Mouse (Mus musculus) intestine, postnatal 0 days (tissue): Measurements from ENCODE around the gene Med27. TPM values are rescaled to one million over a fixed set of nuclear protein-coding genes. Genes with fewer than 3 reads are reported as not detected.

Source experiments
- ATAC-seq: fragments of 200-750 bp; cut with Nextera tagmentation; 2 replicates; pipeline ENCODE4 v1.8.0; 2017; ENCODE audit warnings: mild to moderate bottlenecking, moderate TSS enrichment, moderate library complexity
- H3K27ac ChIP-seq: fragments of 300-500 bp; sonication (generic); 2 replicates; pipeline ENCODE4 v1.5.1; 2014; ENCODE audit warnings: mild to moderate bottlenecking, low read depth, low read length, moderate library complexity
- H3K27me3 ChIP-seq: fragments of 300-500 bp; sonication (generic); replicated peaks from 2 replicates; pipeline ENCODE4 v1.6.1; 2014; ENCODE audit warnings: low read length, mixed read lengths; ENCODE audit not compliant: control insufficient read depth, insufficient read depth
- H3K36me3 ChIP-seq: fragments of 300-500 bp; sonication (generic); 2 replicates; pipeline ENCODE4 v1.6.1; 2014; ENCODE audit warnings: mild to moderate bottlenecking, moderate library complexity; ENCODE audit not compliant: control insufficient read depth, insufficient read depth
- H3K4me1 ChIP-seq: fragments of 300-500 bp; sonication (generic); replicated peaks from 2 replicates; pipeline ENCODE4 v1.6.1; 2014; ENCODE audit warnings: antibody characterized with exemption, low read length, mixed read lengths; ENCODE audit not compliant: control insufficient read depth, insufficient read depth
- H3K4me2 ChIP-seq: fragments of 300-500 bp; sonication (generic); replicated peaks from 2 replicates; pipeline ENCODE4 v1.6.1; 2014; ENCODE audit warnings: low read depth, mild to moderate bottlenecking, moderate library complexity
- H3K4me3 ChIP-seq: fragments of 300-500 bp; sonication (generic); 2 replicates; pipeline ENCODE4 v1.5.1; 2014; ENCODE audit warnings: low read depth, low read length
- H3K9ac ChIP-seq: fragments of 300-500 bp; sonication (generic); 2 replicates; pipeline ENCODE4 v1.6.1; 2014; ENCODE audit warnings: mild to moderate bottlenecking, low read depth, low read length
- H3K9me3 ChIP-seq: fragments of 300-500 bp; sonication (generic); 2 replicates; pipeline ENCODE4 v1.6.1; 2016; ENCODE audit warnings: mixed run types; ENCODE audit not compliant: control insufficient read depth
- CTCF ChIP-seq: sonication (generic); IDR thresholded peaks from 2 replicates; pipeline ENCODE4 v1.5.1; 2016; ENCODE audit warnings: low read depth, mild to moderate bottlenecking, control low read depth, antibody characterized with exemption, moderate library complexity
- WGBS: fragments of 180-500 bp; shearing (Covaris S2); extraction: QIAGEN DNeasy Blood & Tissue Kit; methylation state at CpG from one replicate; pipeline ENCODE4 v1.1.7; 2014; 5-methylcytosine and 5-hydroxymethylcytosine counted together
- polyA plus RNA-seq: library from polyadenylated mRNA; unstranded; fragments of >200 nt; fragmentation: Nextera tagmentation; extraction: Ambion mirVana; gene quantifications from 2 replicates; pipeline ENCODE4 v1.2.1, GENCODE M21; 2015

The Med27 gene
- polyA plus RNA-seq, 1 experiment from 2014 or later: 24.8 TPM

DNA sequence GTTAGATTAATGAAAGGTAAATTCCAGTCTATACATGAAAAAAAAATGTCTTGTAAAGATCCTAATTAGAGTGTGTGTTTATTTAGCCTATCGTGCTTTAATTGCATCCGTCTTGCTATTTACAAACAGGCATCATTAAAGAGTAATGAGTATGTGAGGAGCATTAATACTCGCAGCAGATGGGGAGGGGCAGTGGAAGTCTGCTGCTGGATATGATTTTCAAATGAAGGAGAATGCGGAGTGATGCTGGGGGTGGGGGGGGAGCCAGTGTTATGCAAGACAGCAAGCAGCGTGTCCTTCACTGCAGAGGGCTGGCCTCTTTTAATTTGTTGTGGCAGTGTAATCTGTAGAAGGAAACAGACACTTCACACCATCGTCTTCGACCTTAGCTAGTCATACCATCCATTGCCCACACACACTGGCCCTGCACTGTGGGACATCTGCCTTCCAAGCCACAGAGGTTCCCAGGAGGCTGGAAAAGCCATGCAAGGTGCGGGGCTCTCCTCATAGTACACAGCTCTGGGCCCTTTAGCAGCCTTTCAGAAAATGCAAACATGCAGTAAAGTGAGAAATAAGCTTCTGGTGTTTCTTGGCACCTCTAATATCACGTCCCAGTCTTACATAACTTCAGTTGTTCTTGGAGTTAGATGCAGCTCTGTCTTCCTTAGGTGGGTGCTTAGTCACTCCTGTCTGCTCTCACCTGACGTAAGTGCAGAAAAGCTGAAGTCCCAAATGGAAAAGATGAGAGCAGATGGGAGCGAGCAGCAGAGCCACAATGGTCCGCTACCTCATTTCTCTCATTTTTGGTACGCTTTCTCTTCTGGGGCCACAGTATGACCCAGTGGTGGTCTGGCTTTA, 142.0 kb downstream of the Med27 start:
- Histone ChIP-seq H3K27me3 (no peaks in the 10 kb centered on the region), H3K36me3 (no peaks in the 10 kb centered on the region), H3K4me1 (no peaks in the 10 kb centered on the region; the same call in 1 of the 2 replicates), H3K4me2 (no peak overlapping the region), H3K27ac (no peak overlapping the region), H3K4me3 (no peak overlapping the region), H3K9me3 (no peaks in the 10 kb centered on the region), H3K9ac (no peak overlapping the region)
- no peak for ATAC-seq
- TF ChIP-seq CTCF: no peak
- WGBS: 83% methylated on average over 13 of the region's 13 CpGs

DNA sequence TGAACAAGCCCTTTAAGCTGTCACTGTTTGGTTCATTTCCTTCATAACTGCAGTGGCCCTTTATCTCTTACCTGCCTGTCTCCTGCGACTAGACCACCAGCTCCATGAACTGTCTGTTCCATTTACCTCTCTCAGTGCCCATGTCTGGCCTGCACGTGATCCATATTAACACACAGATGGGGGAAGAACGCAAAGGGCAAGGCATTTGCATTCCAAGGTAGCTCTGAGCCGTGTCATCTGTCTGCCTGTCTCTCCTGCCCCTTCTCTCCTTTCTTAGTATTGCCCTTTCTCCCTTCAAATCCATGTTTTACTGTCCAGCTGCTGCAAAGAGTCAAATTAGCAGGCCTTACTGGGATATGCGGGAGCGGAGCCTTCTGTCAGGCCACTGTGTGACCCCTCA, 145.0 kb downstream of the Med27 start:
- Histone ChIP-seq H3K27ac (no peak overlapping the region), H3K27me3 (no peaks in the 10 kb centered on the region), H3K4me3 (no peak overlapping the region), H3K9me3 (no peaks in the 10 kb centered on the region), H3K4me1 (no peaks in the 10 kb centered on the region), H3K9ac (no peak overlapping the region), H3K36me3 (no peaks in the 10 kb centered on the region), H3K4me2 (no peak overlapping the region)
- WGBS: 82% methylated on average over 6 of the region's 6 CpGs
- TF ChIP-seq CTCF: no peak
- ATAC-seq: no peak

DNA sequence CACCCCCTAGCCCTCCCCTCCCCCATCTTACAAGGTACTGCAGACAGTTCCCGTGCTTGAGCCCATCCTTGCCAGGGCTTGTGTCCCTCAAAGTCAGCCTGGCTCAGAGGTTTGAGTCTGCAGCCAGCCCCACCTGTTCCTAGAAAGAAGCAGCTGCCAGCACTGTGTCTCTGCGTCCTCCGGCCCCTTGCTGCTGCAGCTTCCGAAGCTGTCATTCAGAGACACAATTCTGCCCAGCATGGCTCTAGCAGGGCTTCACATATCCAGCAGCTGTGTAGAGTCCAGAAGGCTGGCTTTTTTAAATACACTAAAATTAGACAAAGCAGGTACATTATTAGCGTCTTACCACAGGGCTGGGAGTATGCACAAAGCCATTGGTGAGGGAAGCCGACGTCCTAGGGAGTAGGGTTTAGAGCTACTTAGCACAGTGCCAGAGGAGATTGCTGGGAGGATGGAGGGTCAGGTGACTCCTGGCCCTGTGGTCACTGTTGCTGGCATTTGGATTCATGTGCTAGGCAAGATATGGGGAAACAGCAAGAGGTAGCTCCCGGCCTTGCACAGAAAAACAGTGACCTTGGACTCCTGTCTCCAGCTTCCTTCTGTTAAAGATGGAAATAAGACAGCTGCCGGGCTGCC, 146.9 kb downstream of the Med27 start:
- H3K36me3 ChIP-seq: no peaks in the 10 kb centered on the region
- no peak overlapping the region for H3K4me3 ChIP-seq
- H3K9ac ChIP-seq: no peak overlapping the region
- no peak for TF ChIP-seq CTCF
- no peaks in the 10 kb centered on the region for H3K4me1 ChIP-seq
- ATAC-seq: no peak
- H3K9me3 ChIP-seq: no peaks in the 10 kb centered on the region
- no peaks in the 10 kb centered on the region for H3K27me3 ChIP-seq
- WGBS: 56% methylated on average over 9 of the region's 9 CpGs
- no peak overlapping the region for H3K4me2 ChIP-seq
- H3K27ac ChIP-seq: no peak overlapping the region

GRCm38 (mm10) chr2:29495271-29495670, 148.7 kb downstream of the Med27 start:
- H3K27ac ChIP-seq: no peak overlapping the region
- H3K4me1 ChIP-seq: no peaks in the 10 kb centered on the region
- no peak overlapping the region for H3K9ac ChIP-seq
- no peak overlapping the region for H3K4me2 ChIP-seq
- peaks cover 7% of the 10 kb centered on the region; the same call in 1 of the 2 replicates for H3K36me3 ChIP-seq
- no peaks in the 10 kb centered on the region for H3K27me3 ChIP-seq
- ATAC-seq: no peak
- H3K9me3 ChIP-seq: no peaks in the 10 kb centered on the region
- no peak overlapping the region for H3K4me3 ChIP-seq
- TF ChIP-seq CTCF: no peak
- 97% methylated on average over 2 of the region's 2 CpGs for WGBS

DNA sequence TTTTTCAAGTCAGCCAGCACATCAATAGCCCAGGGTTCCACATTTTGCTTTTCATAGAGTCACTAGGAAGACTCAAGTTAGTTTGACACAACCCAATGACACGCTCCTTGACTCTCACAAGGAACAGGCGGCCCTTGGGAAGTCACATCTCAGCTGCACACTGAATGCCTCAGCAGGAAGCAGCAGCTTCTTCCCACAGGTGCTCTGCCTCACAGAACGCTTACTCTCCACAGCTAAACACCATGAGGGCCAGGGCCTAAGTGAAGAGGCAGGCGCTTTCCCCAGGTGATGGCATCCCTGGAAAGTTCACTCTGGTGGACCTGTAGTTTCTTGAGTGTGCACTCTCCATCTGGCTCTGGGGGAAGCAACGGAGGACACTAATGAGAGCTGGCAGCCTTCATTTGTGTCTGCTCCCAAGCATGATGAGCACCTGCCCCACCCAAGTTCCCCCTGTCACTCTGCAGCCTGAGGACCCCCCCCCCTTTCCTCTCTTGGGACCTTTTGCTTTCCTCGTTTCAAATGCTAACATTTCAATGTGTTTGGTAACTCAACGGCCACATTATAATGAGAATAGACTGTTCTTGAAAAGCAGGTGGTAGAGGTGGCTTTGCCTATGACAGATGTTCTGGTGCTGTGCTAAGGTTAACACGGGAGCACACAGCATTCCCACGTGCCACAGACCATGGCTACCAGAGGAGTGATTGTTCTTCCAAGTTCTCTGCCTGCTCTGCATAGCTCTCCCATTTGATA, 154.2 kb downstream of the Med27 start:
- Histone ChIP-seq H3K27ac (no peak overlapping the region), H3K9me3 (no peaks in the 10 kb centered on the region), H3K27me3 (no peaks in the 10 kb centered on the region), H3K4me1 (no peaks in the 10 kb centered on the region), H3K36me3 (peaks cover 14% of the 10 kb centered on the region; the same call in 1 of the 2 replicates), H3K4me3 (no peak overlapping the region), H3K9ac (no peak overlapping the region), H3K4me2 (no peak overlapping the region)
- WGBS: 82% methylated on average over 9 of the region's 9 CpGs
- no peak for ATAC-seq
- no peak for TF ChIP-seq CTCF

DNA sequence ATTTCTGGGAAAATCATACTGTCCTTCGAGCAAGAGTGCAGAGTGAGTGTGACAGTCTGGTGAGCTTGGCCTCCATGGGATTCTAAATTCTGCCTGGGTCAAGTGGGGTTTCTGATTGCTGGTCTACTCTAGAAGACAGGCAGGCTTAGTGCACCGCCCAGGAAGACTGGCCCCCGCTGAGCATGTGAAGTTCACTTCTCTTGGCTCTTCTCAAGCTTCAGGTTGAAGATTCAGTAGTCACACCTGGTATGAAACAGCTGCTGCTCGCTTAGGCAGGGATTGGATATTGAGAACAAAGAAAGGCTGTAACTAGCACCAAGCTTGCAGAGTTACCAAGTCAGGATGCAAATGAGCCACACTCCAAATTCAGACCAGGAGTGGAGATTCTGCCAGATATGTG, 154.8 kb downstream of the Med27 start:
- ATAC-seq: no peak
- Histone ChIP-seq H3K9me3 (no peaks in the 10 kb centered on the region), H3K4me3 (no peak overlapping the region), H3K9ac (no peak overlapping the region), H3K36me3 (peaks cover 14% of the 10 kb centered on the region; the same call in 1 of the 2 replicates), H3K4me1 (no peaks in the 10 kb centered on the region), H3K27me3 (no peaks in the 10 kb centered on the region), H3K27ac (no peak overlapping the region), H3K4me2 (no peak overlapping the region)
- no peak for TF ChIP-seq CTCF
- 93% methylated on average over 4 of the region's 4 CpGs for WGBS
